In the genomic region with DNA sequence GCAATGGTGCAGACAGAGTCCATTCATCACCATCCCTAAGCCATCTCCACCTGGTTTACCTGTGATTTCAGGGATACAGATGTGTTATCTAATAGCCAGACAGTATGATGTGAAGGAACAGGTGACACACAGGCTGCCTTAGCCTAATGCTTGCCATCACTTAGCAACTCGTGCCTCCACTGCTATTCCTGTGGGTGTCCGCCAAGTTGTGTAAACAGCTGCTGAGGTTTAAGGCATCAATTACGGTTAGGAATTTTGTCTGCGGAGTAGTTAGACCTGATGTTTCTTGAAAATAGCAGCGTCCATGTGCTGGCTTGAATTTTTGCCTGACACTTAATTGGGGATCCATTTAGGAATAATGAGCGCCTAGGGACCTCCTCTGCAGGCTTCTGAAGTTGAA, we compare ENCODE assay signal across 24 mouse cellular contexts.
DNase-seq lines count a peak whose midpoint lies in the region; ATAC-seq and TF ChIP-seq lines count a peak whose summit lies in the region.
"Had no signal": no experiment of that assay in that cellular context is flagged by ENCODE, and none has a peak within 500 bp of the region (broad histone marks: within the 10 kb centered on the region; RNA-seq: fewer than 3 reads in every experiment).

No protein-coding gene starts in this region.

- WGBS in midbrain, postnatal 0 days, result 72% methylated on average over 6 of the region's 6 CpGs
- WGBS in midbrain, embryonic 10.5 days, result 71% methylated on average over 6 of the region's 6 CpGs
- WGBS in embryonic facial prominence, embryonic 11.5 days, result 37% methylated on average over 6 of the region's 6 CpGs
- WGBS in hindbrain, embryonic 11.5 days, result 74% methylated on average over 6 of the region's 6 CpGs

- no peak for ATAC-seq in midbrain, postnatal 0 days (ENCODE audit: low FRiP score)
- ATAC-seq in embryonic facial prominence, embryonic 11.5 days (replicated peaks; ENCODE audit: insufficient number of reproducible peaks, low FRiP score, low TSS enrichment, low read depth), result no peak
- no peak for ATAC-seq in hindbrain, embryonic 11.5 days (ENCODE audit: low FRiP score)
- ATAC-seq: forebrain, embryonic 14.5 days; intestine, postnatal 0 days; liver, embryonic 12.5 days; liver, postnatal 0 days had no signal

- H3K27me3 ChIP-seq in midbrain, postnatal 0 days (ENCODE audit: insufficient read depth, low read length), result no peaks in the 10 kb centered on the region
- no peaks in the 10 kb centered on the region for H3K27me3 ChIP-seq in midbrain, embryonic 10.5 days (ENCODE audit: low read depth, poor library complexity, severe bottlenecking)
- no peaks in the 10 kb centered on the region for H3K27me3 ChIP-seq in embryonic facial prominence, embryonic 11.5 days (ENCODE audit: control insufficient read depth, insufficient read depth, low read length)
- no peaks in the 10 kb centered on the region for H3K27me3 ChIP-seq in hindbrain, embryonic 11.5 days (ENCODE audit: control insufficient read depth, insufficient read depth, low read length)
- H3K27me3 ChIP-seq: CH12.LX; heart, embryonic 12.5 days; limb, embryonic 12.5 days; liver, embryonic 12.5 days; neural tube, embryonic 13.5 days had no signal

- no peak overlapping the region for H3K27ac ChIP-seq in midbrain, postnatal 0 days (ENCODE audit: low read depth, low read length)
- H3K27ac ChIP-seq in midbrain, embryonic 10.5 days (replicated peaks), result no peak overlapping the region
- H3K27ac ChIP-seq in embryonic facial prominence, embryonic 11.5 days (replicated peaks; ENCODE audit: low read depth, low read length), result no peak overlapping the region
- H3K27ac ChIP-seq in hindbrain, embryonic 11.5 days (ENCODE audit: low read depth, low read length), result no peak overlapping the region
- H3K27ac ChIP-seq: heart, adult 2 months; hindbrain, embryonic 14.5 days; limb, embryonic 12.5 days; liver, embryonic 12.5 days; neural tube, embryonic 13.5 days had no signal

- H3K4me2 ChIP-seq in midbrain, postnatal 0 days (ENCODE audit: low read depth, low read length, poor library complexity, severe bottlenecking), result no peak overlapping the region
- H3K4me2 ChIP-seq in embryonic facial prominence, embryonic 11.5 days (ENCODE audit: low read depth, low read length), result no peak overlapping the region
- no peak overlapping the region for H3K4me2 ChIP-seq in hindbrain, embryonic 11.5 days (replicated peaks; ENCODE audit: low read depth, low read length)
- H3K4me2 ChIP-seq: heart, embryonic 12.5 days; hindbrain, embryonic 14.5 days; limb, embryonic 12.5 days; liver, embryonic 12.5 days; neural tube, embryonic 13.5 days had no signal

- H3K4me3 ChIP-seq in midbrain, postnatal 0 days (ENCODE audit: low read depth, low read length), result no peak overlapping the region
- no peak overlapping the region for H3K4me3 ChIP-seq in midbrain, embryonic 10.5 days
- no peak overlapping the region for H3K4me3 ChIP-seq in embryonic facial prominence, embryonic 11.5 days (ENCODE audit: low read depth, low read length)
- no peak overlapping the region for H3K4me3 ChIP-seq in hindbrain, embryonic 11.5 days (ENCODE audit: low read depth, low read length)
- H3K4me3 ChIP-seq: heart, adult 2 months; heart, embryonic 12.5 days; limb, embryonic 12.5 days; liver, embryonic 12.5 days; neural tube, embryonic 13.5 days had no signal

- no peaks in the 10 kb centered on the region for H3K36me3 ChIP-seq in midbrain, postnatal 0 days (ENCODE audit: insufficient read depth, low read length)
- no peaks in the 10 kb centered on the region for H3K36me3 ChIP-seq in midbrain, embryonic 10.5 days
- H3K36me3 ChIP-seq in embryonic facial prominence, embryonic 11.5 days (replicated peaks; ENCODE audit: control insufficient read depth, insufficient read depth, low read depth, low read length), result no peaks in the 10 kb centered on the region
- no peaks in the 10 kb centered on the region for H3K36me3 ChIP-seq in hindbrain, embryonic 11.5 days (ENCODE audit: control insufficient read depth, insufficient read depth, low read length)
- H3K36me3 ChIP-seq: heart, embryonic 12.5 days; limb, embryonic 12.5 days; liver, embryonic 12.5 days; neural tube, embryonic 13.5 days had no signal

- H3K4me1 ChIP-seq in midbrain, postnatal 0 days (ENCODE audit: insufficient read depth, low read length), result no peaks in the 10 kb centered on the region
- no peaks in the 10 kb centered on the region for H3K4me1 ChIP-seq in midbrain, embryonic 10.5 days
- no peaks in the 10 kb centered on the region for H3K4me1 ChIP-seq in embryonic facial prominence, embryonic 11.5 days (ENCODE audit: control insufficient read depth, insufficient read depth, low read length)
- no peaks in the 10 kb centered on the region for H3K4me1 ChIP-seq in hindbrain, embryonic 11.5 days (replicated peaks; ENCODE audit: control insufficient read depth, insufficient read depth, low read length)
- H3K4me1 ChIP-seq: heart, embryonic 12.5 days; limb, embryonic 12.5 days; liver, embryonic 12.5 days; neural tube, embryonic 13.5 days had no signal

- peak; percentile 20 for DNase-seq in embryo, embryonic 10 days (ENCODE audit: low spot score)
- no peak for DNase-seq in embryo, embryonic 9.5 days (ENCODE audit: extremely low spot score)
- peak; percentile 28 for DNase-seq in midbrain, postnatal 0 days (ENCODE audit: low spot score)
- no peak for DNase-seq in midbrain, embryonic 10.5 days (ENCODE audit: low spot score)
- peak; percentile 15 for DNase-seq in embryonic facial prominence, embryonic 11.5 days (ENCODE audit: low spot score)
- peak; percentile 22 for DNase-seq in mesoderm, embryonic 11.5 days (ENCODE audit: low read depth, low spot score)
- no peak for DNase-seq in hindbrain, embryonic 11.5 days (ENCODE audit: low spot score)
- DNase-seq in cerebellum, adult 9-10 months, result no peak
- DNase-seq: adrenal gland, postnatal 10 days; cerebellum, adult 11-12 months; cerebellum, postnatal 14 days; heart, adult 2 months; heart, postnatal 4 days; layer of hippocampus, adult 9-11 months; liver, postnatal 0 days; lung, postnatal 36 days had no signal

- no peak overlapping the region for H3K9ac ChIP-seq in midbrain, postnatal 0 days (replicated peaks; ENCODE audit: low read length, poor library complexity, severe bottlenecking)
- H3K9ac ChIP-seq in embryonic facial prominence, embryonic 11.5 days (replicated peaks; ENCODE audit: low read length), result no peak overlapping the region
- no peak overlapping the region for H3K9ac ChIP-seq in hindbrain, embryonic 11.5 days (ENCODE audit: low read depth, low read length)
- H3K9ac ChIP-seq: heart, embryonic 12.5 days; hindbrain, embryonic 14.5 days; limb, embryonic 12.5 days; liver, embryonic 12.5 days; liver, postnatal 0 days; neural tube, embryonic 13.5 days had no signal

- no peaks in the 10 kb centered on the region for H3K9me3 ChIP-seq in midbrain, postnatal 0 days (ENCODE audit: low read length)
- H3K9me3 ChIP-seq in midbrain, embryonic 10.5 days (replicated peaks), result no peaks in the 10 kb centered on the region
- no peaks in the 10 kb centered on the region for H3K9me3 ChIP-seq in embryonic facial prominence, embryonic 11.5 days (replicated peaks; ENCODE audit: control insufficient read depth, low read length)
- no peaks in the 10 kb centered on the region for H3K9me3 ChIP-seq in hindbrain, embryonic 11.5 days (ENCODE audit: control insufficient read depth, low read length)
- H3K9me3 ChIP-seq: heart, embryonic 12.5 days; limb, embryonic 12.5 days; liver, embryonic 12.5 days; neural tube, embryonic 13.5 days had no signal

- no peak for TF ChIP-seq CTCF in midbrain, postnatal 0 days (IDR thresholded peaks at IDR 0.05)

Comparison
In these comparisons a context has a peak if more than half of its experiments do, and no peak if none do; other contexts are left out.
1. DNase-seq: peak in embryo, embryonic 10 days (single experiment), midbrain, postnatal 0 days (single experiment), embryonic facial prominence, embryonic 11.5 days (single experiment) and mesoderm, embryonic 11.5 days (single experiment); none in embryo, embryonic 9.5 days (single experiment), midbrain, embryonic 10.5 days (single experiment), hindbrain, embryonic 11.5 days (single experiment) and cerebellum, adult 9-10 months (single experiment).